Mouse (Mus musculus) spleen, adult 2 months (tissue): ENCODE data around the gene Got1.

Experiments used
- CTCF ChIP-seq: fragments of 200-500 bp; IDR thresholded peaks from 2 replicates; pipeline ENCODE4 v1.5.1; 2011; ENCODE audit warnings: mild to moderate bottlenecking, inconsistent platforms; ENCODE audit not compliant: insufficient read depth, insufficient read length, insufficient replicate concordance; ENCODE audit errors: extremely low read depth
- POLR2A ChIP-seq: fragments of 200-500 bp; IDR thresholded peaks from 2 replicates; pipeline ENCODE4 v1.6.1; 2011; ENCODE audit warnings: low read depth, low read length, inconsistent platforms

- TF ChIP-seq CTCF: no peak
- TF ChIP-seq POLR2A: no peak
These were observed 11.0 kb upstream of the Got1 start for GRCm38 (mm10) chr19:43535372-43535771.
